Mouse (Mus musculus): ENCODE data around the gene Fcgr3. TPM values are rescaled to one million over a fixed set of nuclear protein-coding genes. Genes with fewer than 3 reads are reported as not detected.

Fcgr3 gene
- polyA plus RNA-seq, 1 experiment from 2014 or later, result 3.8 TPM

Small RNA genes lying within 50 kb of the gene (microRNA-seq; reads per million reads assigned to microRNA genes)
- gene Gm27552, result not detected
- not detected for gene Gm27844
- 3.8 reads per million, percentile 9 among the genes with 10 or more reads in this experiment for gene Mir6546

Other genes with a start within 250 kb of the Fcgr3 start
- 6.6 and 8.2 TPM in 2 replicates for gene Atf6, start 197.2 kb downstream of the Fcgr3 start, polyA plus RNA-seq (2015; fragmentation: Nextera tagmentation; extraction: Ambion mirVana)
- gene Gm26620, start 179.9 kb downstream of the Fcgr3 start, polyA plus RNA-seq (2015; fragmentation: Nextera tagmentation; extraction: Ambion mirVana), result 0.34 TPM in 1 of 2 replicates, not detected in the other
- 28.9 and 30.0 TPM in 2 replicates for gene Dusp12, start 179.4 kb downstream of the Fcgr3 start, polyA plus RNA-seq (2015; fragmentation: Nextera tagmentation; extraction: Ambion mirVana)
- 0.14 TPM in 1 of 2 replicates, not detected in the other for gene Fcrlb, start 152.0 kb downstream of the Fcgr3 start, polyA plus RNA-seq (2015; fragmentation: Nextera tagmentation; extraction: Ambion mirVana)
- gene Fcrla, start 137.4 kb downstream of the Fcgr3 start, polyA plus RNA-seq (2015; fragmentation: Nextera tagmentation; extraction: Ambion mirVana), result not detected in 2 replicates
- gene Fcgr2b, start 88.4 kb downstream of the Fcgr3 start, polyA plus RNA-seq (2015; fragmentation: Nextera tagmentation; extraction: Ambion mirVana), result 0.12 and 0.26 TPM in 2 replicates
- gene Fcgr4, start 46.0 kb downstream of the Fcgr3 start, polyA plus RNA-seq (2015; fragmentation: Nextera tagmentation; extraction: Ambion mirVana), result 0.33 TPM in 1 of 2 replicates, not detected in the other
- gene Cfap126, start 49.0 kb upstream of the Fcgr3 start, polyA plus RNA-seq (2015; fragmentation: Nextera tagmentation; extraction: Ambion mirVana), result 6.6 and 7.8 TPM in 2 replicates
- gene Sdhc, start 85.7 kb upstream of the Fcgr3 start, polyA plus RNA-seq (2015; fragmentation: Nextera tagmentation; extraction: Ambion mirVana), result 223 and 229 TPM in 2 replicates
- 0.22 TPM in 1 of 2 replicates, not detected in the other for gene Mpz, start 85.8 kb upstream of the Fcgr3 start, polyA plus RNA-seq (2015; fragmentation: Nextera tagmentation; extraction: Ambion mirVana)
- 6.2 and 8.8 TPM in 2 replicates for gene Pcp4l1, start 131.3 kb upstream of the Fcgr3 start, polyA plus RNA-seq (2015; fragmentation: Nextera tagmentation; extraction: Ambion mirVana)
- gene Nr1i3, start 149.0 kb upstream of the Fcgr3 start, polyA plus RNA-seq (2015; fragmentation: Nextera tagmentation; extraction: Ambion mirVana), result 0.32 and 0.37 TPM in 2 replicates
- gene Tomm40l, start 157.6 kb upstream of the Fcgr3 start, polyA plus RNA-seq (2015; fragmentation: Nextera tagmentation; extraction: Ambion mirVana), result 33.8 and 43.0 TPM in 2 replicates
- 2.6 and 8.3 TPM in 2 replicates for gene Apoa2, start 160.1 kb upstream of the Fcgr3 start, polyA plus RNA-seq (2015; fragmentation: Nextera tagmentation; extraction: Ambion mirVana)
- 12.3 and 12.8 TPM in 2 replicates for gene Fcer1g, start 169.4 kb upstream of the Fcgr3 start, polyA plus RNA-seq (2015; fragmentation: Nextera tagmentation; extraction: Ambion mirVana)
- gene Adamts4, start 185.5 kb upstream of the Fcgr3 start, polyA plus RNA-seq (2015; fragmentation: Nextera tagmentation; extraction: Ambion mirVana), result 6.9 and 7.3 TPM in 2 replicates
- 216 and 221 TPM in 2 replicates for gene Ndufs2, start 186.5 kb upstream of the Fcgr3 start, polyA plus RNA-seq (2015; fragmentation: Nextera tagmentation; extraction: Ambion mirVana)
- 89.0 and 95.3 TPM in 2 replicates for gene B4galt3, start 205.4 kb upstream of the Fcgr3 start, polyA plus RNA-seq (2015; fragmentation: Nextera tagmentation; extraction: Ambion mirVana)
- 50.3 and 51.0 TPM in 2 replicates for gene Ppox, start 216.3 kb upstream of the Fcgr3 start, polyA plus RNA-seq (2015; fragmentation: Nextera tagmentation; extraction: Ambion mirVana)
- 122 and 125 TPM in 2 replicates for gene Usp21, start 223.1 kb upstream of the Fcgr3 start, polyA plus RNA-seq (2015; fragmentation: Nextera tagmentation; extraction: Ambion mirVana)
- 118 and 120 TPM in 2 replicates for gene Ufc1, start 230.1 kb upstream of the Fcgr3 start, polyA plus RNA-seq (2015; fragmentation: Nextera tagmentation; extraction: Ambion mirVana)

Measured in forebrain, embryonic 13.5 days (tissue).